8 mouse cellular contexts compared by ENCODE assay signal in genomic region chr14:55745180-55745860, GRCm38 (mm10). TPM values are rescaled to one million over a fixed set of nuclear protein-coding genes. Genes with fewer than 3 reads are reported as not detected.
A peak's percentile ranks its signal among the peaks of the same experiment; 100 is the strongest.
DNase-seq lines count a peak whose midpoint lies in the region; ATAC-seq and TF ChIP-seq lines count a peak whose summit lies in the region.

TSS of gene Dhrs1 (minus strand) at chr14:55745690.
TSS of gene Nop9 (plus strand) at chr14:55745693.

- peak; percentile 72 for ATAC-seq in frontal cortex, adult (ENCODE audit: low TSS enrichment)
- ATAC-seq in hematopoietic stem cell, adult 5-6 weeks (replicated peaks in 1 of 2; ENCODE audit: insufficient read depth in 1 of 2, low FRiP score in 2 of 2, low TSS enrichment in 1 of 2, low read depth in 1 of 2, poor library complexity in 2 of 2, severe bottlenecking in 2 of 2) = peak; percentile 73 to 74
- peak; percentile 91 for ATAC-seq in lung, embryonic 16.5 days (ENCODE audit: low read depth)

- peaks cover 12% of the 10 kb centered on the region for H3K36me3 ChIP-seq in lung, embryonic 16.5 days (ENCODE audit: control insufficient read depth, insufficient read depth, low read length)
- H3K36me3 ChIP-seq in thymus, adult 2 months (ENCODE audit: control insufficient read depth, insufficient read depth, low read length) = peaks cover 8% of the 10 kb centered on the region; the same call in 1 of the 2 replicates

- TF ChIP-seq CTCF in thymus, adult 2 months (IDR thresholded peaks at IDR 0.05; ENCODE audit: borderline replicate concordance, control insufficient read depth, extremely low read depth, insufficient read depth, low read length, poor library complexity) = no peak

- H3K9me3 ChIP-seq in lung, embryonic 16.5 days (ENCODE audit: control insufficient read depth, low read length) = no peaks in the 10 kb centered on the region

- peak; percentile 85 for DNase-seq in MN1 (ENCODE audit: low spot score)
- DNase-seq in cerebellum, adult 9-10 months = peak; percentile 79
- peak; percentile 85 for DNase-seq in layer of hippocampus, adult 9-11 months
- peak; percentile 81 for DNase-seq in ovary, adult 18-20 months (ENCODE audit: low spot score)
- DNase-seq in thymus, adult 2 months = peak; percentile 87

- H3K4me1 ChIP-seq in lung, embryonic 16.5 days (replicated peaks; ENCODE audit: control insufficient read depth, insufficient read depth, low read length) = peaks cover 24% of the 10 kb centered on the region
- H3K4me1 ChIP-seq in thymus, adult 2 months (replicated peaks; ENCODE audit: control insufficient read depth, insufficient read depth, low read length) = peaks cover 18% of the 10 kb centered on the region

- H3K4me3 ChIP-seq in lung, embryonic 16.5 days (ENCODE audit: low read length) = peak within 1 kb of the TSS; percentile 94
- peak within 1 kb of the TSS; percentile 61 for H3K4me3 ChIP-seq in thymus, adult 2 months (ENCODE audit: control insufficient read depth, insufficient read depth, low read length)

- under 1% methylated on average over 48 of the region's 48 CpGs for WGBS in lung, embryonic 16.5 days
- WGBS in thymus, adult 2 months = 3% methylated on average over 34 of the region's 48 CpGs

- H3K9ac ChIP-seq in lung, embryonic 16.5 days (ENCODE audit: low read length) = peak within 1 kb of the TSS; percentile 90

- TF ChIP-seq POLR2A in thymus, adult 2 months (IDR thresholded peaks at IDR 0.05; ENCODE audit: control insufficient read depth, extremely low read depth, insufficient read depth, low read length, poor library complexity) = peak; percentile 40; the same call in 1 of the 2 replicates

- no peaks in the 10 kb centered on the region for H3K27me3 ChIP-seq in lung, embryonic 16.5 days (ENCODE audit: control insufficient read depth, insufficient read depth, low read depth, low read length)
- no peaks in the 10 kb centered on the region for H3K27me3 ChIP-seq in thymus, adult 2 months (ENCODE audit: control insufficient read depth, insufficient read depth, low read length)

- peak within 1 kb of the TSS; percentile 89 for H3K4me2 ChIP-seq in lung, embryonic 16.5 days (ENCODE audit: low read depth, low read length)

- no peak within 1 kb of the TSS for H3K27ac ChIP-seq in lung, embryonic 16.5 days (ENCODE audit: low read length)
- no peak within 1 kb of the TSS for H3K27ac ChIP-seq in thymus, adult 2 months (ENCODE audit: control insufficient read depth, insufficient read depth, low read length)

RNA-seq across cellular contexts. Expression of gene Dhrs1, which starts in this region (rescaled TPM):
- 25.3 TPM in 2 replicates for total RNA-seq in hematopoietic stem cell, adult 5-6 weeks (2017)
- polyA plus RNA-seq in lung, embryonic 16.5 days (2015; fragmentation: Nextera tagmentation; extraction: Ambion mirVana) = 88.5 and 95.0 TPM in 2 replicates
- 78.9 and 93.5 TPM in 2 replicates for polyA plus RNA-seq in thymus, adult 2 months (2012; rRNA removed)

RNA-seq across cellular contexts. Expression of gene Nop9, which starts in this region (rescaled TPM):
- total RNA-seq in hematopoietic stem cell, adult 5-6 weeks (2017) = 16.6 and 20.9 TPM in 2 replicates
- 32.6 and 37.8 TPM in 2 replicates for polyA plus RNA-seq in lung, embryonic 16.5 days (2015; fragmentation: Nextera tagmentation; extraction: Ambion mirVana)
- polyA plus RNA-seq in thymus, adult 2 months (2012; rRNA removed) = 41.5 and 43.6 TPM in 2 replicates
